Mouse (Mus musculus) lung, embryonic 15.5 days (tissue): ENCODE data around the gene Hapln4. TPM values are rescaled to one million over a fixed set of nuclear protein-coding genes. Genes with fewer than 3 reads are reported as not detected.
"Not testable (repeated sequence)": the region's sequence is repeated elsewhere in the genome, so short reads cannot be mapped to it uniquely, and the experiment has no call there.

Experiments
- ATAC-seq: fragments of 200-750 bp; cut with Nextera tagmentation; 2 replicates; pipeline ENCODE4 v1.8.0; 2017; ENCODE audit warnings: moderate number of reproducible peaks, borderline replicate concordance; ENCODE audit not compliant: low FRiP score, low TSS enrichment; ENCODE audit errors: extremely low read depth
- H3K27ac ChIP-seq: fragments of 300-500 bp; sonication (generic); 2 replicates; pipeline ENCODE4 v1.5.1; 2015; ENCODE audit warnings: moderate library complexity, mild to moderate bottlenecking, inconsistent platforms
- H3K27me3 ChIP-seq: fragments of 300-500 bp; sonication (generic); 2 replicates; pipeline ENCODE4 v1.6.1; 2015; ENCODE audit warnings: inconsistent platforms
- H3K36me3 ChIP-seq: fragments of 300-500 bp; sonication (generic); 2 replicates; pipeline ENCODE4 v1.6.1; 2015; ENCODE audit warnings: inconsistent platforms
- H3K4me1 ChIP-seq: fragments of 300-500 bp; sonication (generic); 2 replicates; pipeline ENCODE4 v1.6.1; 2015; ENCODE audit warnings: inconsistent platforms
- H3K4me2 ChIP-seq: fragments of 300-500 bp; sonication (generic); 2 replicates; pipeline ENCODE4 v1.6.1; 2015; ENCODE audit warnings: inconsistent platforms, mild to moderate bottlenecking, moderate library complexity
- H3K4me3 ChIP-seq: fragments of 300-500 bp; sonication (generic); 2 replicates; pipeline ENCODE4 v1.5.1; 2015; ENCODE audit warnings: mild to moderate bottlenecking, inconsistent platforms
- H3K9ac ChIP-seq: fragments of 300-500 bp; sonication (generic); 2 replicates; pipeline ENCODE4 v1.6.1; 2015; ENCODE audit warnings: inconsistent platforms
- H3K9me3 ChIP-seq: fragments of 300-500 bp; sonication (generic); 2 replicates; pipeline ENCODE4 v1.6.1; 2016; ENCODE audit warnings: inconsistent platforms
- WGBS: fragments of 180-500 bp; shearing (Covaris S2); methylation state at CpG from one replicate; pipeline ENCODE4 v1.1.7; 2015; 5-methylcytosine and 5-hydroxymethylcytosine counted together
- polyA plus RNA-seq: library from polyadenylated mRNA; unstranded; fragments of >200 nt; fragmentation: Nextera tagmentation; extraction: Ambion mirVana; gene quantifications from 2 replicates; pipeline ENCODE4 v1.2.1, GENCODE M21; 2015

Gene Hapln4
- polyA plus RNA-seq, result not detected in 2 replicates

DNA sequence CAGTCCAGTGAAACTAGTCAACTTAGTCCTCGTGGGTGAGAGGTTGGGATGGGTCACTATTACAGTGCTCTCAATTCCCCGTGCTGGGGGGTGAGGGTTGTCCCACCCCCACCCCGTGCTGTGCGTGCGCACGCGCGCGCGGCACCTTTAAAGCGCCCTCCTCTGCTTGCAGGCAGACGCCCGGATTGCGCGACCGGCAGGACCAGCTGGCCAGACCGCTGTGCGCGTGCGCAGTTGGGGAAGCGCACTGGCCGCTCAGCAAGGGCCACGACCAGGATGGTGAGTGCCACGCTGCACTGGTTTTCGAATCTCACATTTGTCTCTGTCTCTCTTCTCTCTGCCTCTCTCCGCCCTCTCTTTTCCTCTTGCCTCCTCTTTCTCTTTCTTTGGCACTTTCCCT lies at the start of gene Hapln4:
Hapln4 (plus strand) TSS at position 173 of the 400 bp plus-strand sequence.
- no peaks in the 10 kb centered on the region for H3K9me3 ChIP-seq
- H3K9ac ChIP-seq, result no peak within 1 kb of the TSS
- peak within 1 kb of the TSS; percentile 62 for H3K4me2 ChIP-seq
- WGBS, result under 1% methylated on average over 26 of the region's 26 CpGs
- H3K27me3 ChIP-seq, result peaks cover 69% of the 10 kb centered on the region
- no peak; the same call in 1 of the 2 replicates for ATAC-seq
- H3K36me3 ChIP-seq, result no peaks in the 10 kb centered on the region
- peak within 1 kb of the TSS; percentile 32 for H3K4me3 ChIP-seq
- no peak within 1 kb of the TSS for H3K27ac ChIP-seq
- peaks cover 21% of the 10 kb centered on the region for H3K4me1 ChIP-seq

- Histone ChIP-seq H3K9ac (no peak overlapping the region), H3K4me3 (no peak overlapping the region), H3K4me1 (peaks cover 15% of the 10 kb centered on the region), H3K36me3 (peaks cover 4% of the 10 kb centered on the region; the same call in 1 of the 2 replicates), H3K27ac (no peak overlapping the region), H3K9me3 (no peaks in the 10 kb centered on the region), H3K27me3 (no peaks in the 10 kb centered on the region), H3K4me2 (no peak overlapping the region)
- ATAC-seq, result no peak
- 89% methylated on average over 1 of the region's 1 CpGs for WGBS
Measured at GRCm38 (mm10) chr8:70037994-70038393, 45.3 kb upstream of the Hapln4 start.

- Histone ChIP-seq H3K27ac (0 out of 2 replicates have a peak overlapping the region, but pooled peaks have one; percentile 42), H3K4me2 (peak overlapping the region; percentile 88), H3K36me3 (peaks cover 4% of the 10 kb centered on the region; the same call in 1 of the 2 replicates), H3K27me3 (no peaks in the 10 kb centered on the region), H3K9ac (peak overlapping the region; percentile 96), H3K9me3 (no peaks in the 10 kb centered on the region), H3K4me1 (peaks cover 27% of the 10 kb centered on the region), H3K4me3 (peak overlapping the region; percentile 99)
- WGBS, result 1% methylated on average over 47 of the region's 47 CpGs
- peak; percentile 13 for ATAC-seq
Measured at GRCm38 (mm10) chr8:70041885-70042546, 41.2 kb upstream of the Hapln4 start.

DNA sequence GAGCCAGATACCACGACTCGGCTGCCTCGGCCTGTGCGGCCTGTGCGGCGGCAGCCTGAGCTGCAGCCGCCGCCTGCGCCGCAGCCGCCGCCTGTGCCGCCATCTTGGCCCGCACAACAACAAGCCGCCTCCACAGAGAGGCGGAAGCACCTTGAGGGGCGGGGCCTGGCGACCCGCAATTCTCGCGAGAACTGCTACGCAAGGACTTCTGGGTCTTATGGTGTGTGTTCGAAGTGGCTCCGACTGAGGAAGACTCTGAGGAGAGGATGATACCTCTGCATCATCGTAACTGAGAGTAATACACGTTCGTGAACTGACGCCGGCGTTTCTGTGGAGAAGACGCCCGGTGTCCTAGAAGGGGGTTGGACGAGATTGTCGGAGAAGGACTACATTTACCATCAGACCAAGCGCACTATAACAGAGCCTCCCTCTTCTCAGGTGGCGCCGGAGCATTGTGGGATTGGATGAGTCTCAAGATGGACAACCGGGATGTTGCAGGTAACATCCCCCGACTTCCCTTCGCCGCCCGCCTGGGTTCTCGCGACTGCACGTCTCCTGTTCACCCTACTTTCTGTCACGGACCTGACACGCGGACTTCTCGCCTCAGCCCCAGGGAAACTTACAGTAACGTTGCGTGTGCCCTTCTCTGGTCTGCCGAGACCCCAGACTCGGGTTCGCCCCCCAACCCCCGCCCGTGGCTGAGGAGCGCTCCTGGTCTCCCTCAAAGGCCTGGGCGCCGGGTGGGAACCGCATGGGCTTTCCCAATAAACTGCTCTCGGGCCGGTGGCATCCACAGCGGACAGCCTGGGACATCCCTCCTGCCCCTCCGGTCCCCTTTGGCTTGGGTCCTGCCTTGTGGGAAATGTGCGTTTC lies 40.4 kb upstream of the Hapln4 start, which contains the start of the genes Mau2 and Sugp1:
Mau2 (minus strand) TSS at position 152 of the 873 bp plus-strand sequence.
Sugp1 (plus strand) TSS at position 231 of the 873 bp plus-strand sequence.
- H3K4me1 ChIP-seq, result peaks cover 30% of the 10 kb centered on the region
- H3K4me3 ChIP-seq, result peak within 1 kb of the TSS; percentile 99
- under 1% methylated on average over 65 of the region's 65 CpGs for WGBS
- peak within 1 kb of the TSS; percentile 68 for H3K27ac ChIP-seq
- peak; percentile 96 for ATAC-seq
- H3K36me3 ChIP-seq, result peaks cover 4% of the 10 kb centered on the region; the same call in 1 of the 2 replicates
- H3K9me3 ChIP-seq, result no peaks in the 10 kb centered on the region
- H3K27me3 ChIP-seq, result no peaks in the 10 kb centered on the region
- peak within 1 kb of the TSS; percentile 96 for H3K9ac ChIP-seq
- H3K4me2 ChIP-seq, result peak within 1 kb of the TSS; percentile 88

DNA sequence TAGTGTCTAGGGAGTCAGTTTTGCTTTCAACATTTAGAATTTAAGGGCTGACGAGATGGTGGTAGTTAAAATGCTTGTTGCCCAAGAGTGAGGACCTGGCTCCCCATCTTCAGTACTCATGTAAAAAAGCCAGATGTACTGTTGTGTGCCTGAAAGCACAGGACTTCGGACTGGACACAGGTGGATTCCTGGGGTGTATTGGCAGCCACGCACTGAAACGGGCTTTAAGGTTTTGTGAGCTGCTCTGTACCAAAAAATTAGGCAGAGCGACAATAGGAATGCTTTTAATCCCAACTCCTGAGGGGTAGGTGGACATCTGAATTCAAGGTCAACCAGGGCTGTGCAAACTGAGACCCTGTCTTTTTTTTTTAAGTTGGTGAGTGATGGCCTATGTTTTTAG lies 39.3 kb upstream of the Hapln4 start:
- H3K4me2 ChIP-seq, result peak overlapping the region; percentile 88
- H3K9me3 ChIP-seq, result no peaks in the 10 kb centered on the region
- H3K27ac ChIP-seq, result no peak overlapping the region
- WGBS, result 87% methylated on average over 5 of the region's 5 CpGs
- ATAC-seq, result no peak
- H3K36me3 ChIP-seq, result peaks cover 6% of the 10 kb centered on the region
- peaks cover 30% of the 10 kb centered on the region for H3K4me1 ChIP-seq
- peak overlapping the region; percentile 99 for H3K4me3 ChIP-seq
- peak overlapping the region; percentile 96; the same call in 1 of the 2 replicates for H3K9ac ChIP-seq
- no peaks in the 10 kb centered on the region for H3K27me3 ChIP-seq

- Histone ChIP-seq H3K9me3 (no peaks in the 10 kb centered on the region), H3K27ac (no peak overlapping the region), H3K4me1 (peaks cover 7% of the 10 kb centered on the region; the same call in 1 of the 2 replicates), H3K27me3 (no peaks in the 10 kb centered on the region), H3K4me3 (no peak overlapping the region), H3K36me3 (peaks cover 47% of the 10 kb centered on the region), H3K9ac (no peak overlapping the region), H3K4me2 (no peak overlapping the region)
- no peak for ATAC-seq
Measured at GRCm38 (mm10) chr8:70049662-70050061, 33.6 kb upstream of the Hapln4 start.

- not testable (repeated sequence) for H3K4me1 ChIP-seq, H3K9ac ChIP-seq, H3K9me3 ChIP-seq, H3K27ac ChIP-seq, H3K4me2 ChIP-seq, H3K4me3 ChIP-seq, H3K27me3 ChIP-seq, ATAC-seq
- peaks cover 55% of the 10 kb centered on the region for H3K36me3 ChIP-seq
- WGBS, result 93% methylated on average over 5 of the region's 5 CpGs
Measured at GRCm38 (mm10) chr8:70050434-70050833, 32.8 kb upstream of the Hapln4 start.

DNA sequence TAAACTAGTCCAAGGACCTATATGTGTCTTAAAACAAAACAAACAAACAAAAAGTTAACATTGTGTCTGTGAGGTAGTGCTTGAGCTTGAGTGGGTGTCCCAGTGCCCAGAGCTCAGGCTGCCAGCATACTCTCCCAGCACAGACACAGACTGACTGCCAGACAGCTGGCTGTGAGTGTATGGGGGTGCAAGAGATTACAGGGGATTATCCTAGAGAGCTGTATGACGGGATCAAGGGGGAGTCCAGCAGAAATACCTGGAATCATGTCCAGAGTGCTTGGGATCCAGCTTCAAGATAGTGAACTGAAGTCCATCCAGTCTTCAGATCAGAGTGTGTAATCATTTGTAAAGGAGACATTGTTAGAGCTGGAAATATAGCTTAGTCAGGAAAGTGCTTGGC lies 25.5 kb upstream of the Hapln4 start:
- Histone ChIP-seq H3K4me1 (no peaks in the 10 kb centered on the region), H3K4me3 (no peak overlapping the region), H3K27me3 (no peaks in the 10 kb centered on the region), H3K9ac (no peak overlapping the region), H3K9me3 (no peaks in the 10 kb centered on the region), H3K36me3 (peaks cover 72% of the 10 kb centered on the region), H3K4me2 (no peak overlapping the region), H3K27ac (no peak overlapping the region)
- WGBS, result 85% methylated on average over 1 of the region's 1 CpGs
- ATAC-seq, result no peak

DNA sequence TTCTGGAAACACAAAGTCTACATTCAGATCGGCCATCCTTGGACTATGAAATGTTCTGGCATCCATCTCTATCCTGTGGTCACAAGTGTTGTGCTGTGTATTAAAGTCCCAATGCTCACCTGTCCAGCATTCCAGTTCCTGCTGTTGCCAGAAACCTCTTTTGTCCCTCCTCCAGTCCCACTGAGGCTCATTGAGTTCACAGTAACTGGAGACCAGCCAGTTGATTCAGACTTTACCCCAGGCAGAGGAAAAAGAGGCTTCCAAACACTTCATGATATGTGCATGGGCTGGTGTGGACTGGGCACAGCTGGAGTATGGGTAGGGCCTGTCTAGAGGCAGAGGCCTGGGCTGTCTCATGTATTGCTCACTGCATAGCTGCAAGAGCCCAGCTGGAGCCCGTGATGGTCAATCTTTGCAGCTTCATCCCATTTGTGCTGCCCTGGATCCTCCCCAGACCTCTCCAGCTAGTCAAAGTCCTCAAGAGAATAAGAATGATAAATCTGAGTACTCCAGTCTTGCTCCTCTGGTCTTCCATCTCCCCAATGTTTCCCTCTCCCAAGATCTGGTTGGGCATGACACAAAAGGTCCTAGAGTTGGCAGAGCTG lies 11.3 kb upstream of the Hapln4 start:
- no peak overlapping the region for H3K4me3 ChIP-seq
- peak; percentile 56; the same call in 1 of the 2 replicates for ATAC-seq
- H3K9ac ChIP-seq, result no peak overlapping the region
- 74% methylated on average over 2 of the region's 2 CpGs for WGBS
- H3K4me1 ChIP-seq, result peaks cover 8% of the 10 kb centered on the region
- H3K4me2 ChIP-seq, result no peak overlapping the region
- 0 out of 2 replicates have a peak overlapping the region, but pooled peaks have one; percentile 4 for H3K27ac ChIP-seq
- peaks cover 22% of the 10 kb centered on the region; the same call in 1 of the 2 replicates for H3K36me3 ChIP-seq
- no peaks in the 10 kb centered on the region for H3K27me3 ChIP-seq
- no peaks in the 10 kb centered on the region for H3K9me3 ChIP-seq

DNA sequence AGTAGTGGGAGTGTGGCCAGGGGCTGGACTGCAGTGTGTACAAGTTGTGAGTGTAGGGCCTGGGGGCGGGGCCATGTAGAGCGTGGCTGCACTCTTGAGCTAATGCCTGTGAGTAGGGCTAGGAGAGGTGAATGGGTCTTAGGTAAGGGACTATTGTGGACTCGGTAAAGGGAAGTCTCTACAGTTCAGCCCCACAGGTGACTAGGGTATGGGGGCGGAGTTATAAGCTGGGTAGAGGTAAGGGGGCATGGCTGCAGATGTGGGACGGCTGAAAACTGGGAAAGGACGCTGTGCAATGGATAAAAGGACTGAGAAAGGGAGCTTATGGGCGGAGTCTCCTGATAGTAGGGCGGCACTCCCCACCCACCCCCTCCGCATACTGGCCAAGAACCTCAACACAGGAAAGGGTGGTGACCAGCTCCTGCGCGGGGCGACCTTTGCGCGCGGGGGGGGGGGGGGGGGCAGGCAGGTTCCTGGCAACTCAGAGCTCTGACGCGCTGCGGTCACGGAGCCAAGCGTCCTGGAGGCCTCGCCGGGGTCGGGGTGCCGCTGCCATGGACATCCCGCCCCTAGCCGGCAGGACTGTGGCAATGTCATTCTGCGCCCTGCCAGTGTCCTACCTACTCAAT lies 10.7 kb upstream of the Hapln4 start, which contains the start of gene Tm6sf2:
Tm6sf2 (plus strand) TSS at position 484 of the 629 bp plus-strand sequence.
- peak; percentile 69 for ATAC-seq
- Histone ChIP-seq H3K36me3 (peaks cover 18% of the 10 kb centered on the region; the same call in 1 of the 2 replicates), H3K9me3 (no peaks in the 10 kb centered on the region), H3K9ac (no peak within 1 kb of the TSS), H3K4me1 (peaks cover 8% of the 10 kb centered on the region), H3K4me2 (peak within 1 kb of the TSS; percentile 58), H3K27me3 (no peaks in the 10 kb centered on the region), H3K27ac (0 out of 2 replicates have a peak within 1 kb of the TSS, but pooled peaks have one; percentile 4), H3K4me3 (peak within 1 kb of the TSS; percentile 18)
- WGBS, result 10% methylated on average over 20 of the region's 27 CpGs

DNA sequence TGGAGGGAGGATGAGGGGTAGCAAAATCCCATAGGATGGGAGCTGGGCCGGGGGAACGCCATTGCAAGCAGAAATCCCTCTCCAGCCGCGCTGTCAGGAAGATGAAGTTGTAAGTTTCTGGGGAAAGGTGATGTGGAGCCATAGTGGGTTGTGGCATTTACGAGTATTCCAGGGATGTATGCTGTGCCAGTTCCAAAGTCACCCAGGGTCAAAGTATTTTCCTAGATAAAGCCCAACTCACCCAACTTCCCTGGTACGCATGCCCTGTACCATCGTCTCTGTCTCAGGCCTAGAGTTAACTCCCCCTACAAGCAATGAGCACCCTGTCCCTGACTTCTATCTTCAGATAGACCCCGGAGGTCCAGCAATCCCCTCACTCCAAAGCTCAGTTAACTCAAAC lies 10.1 kb upstream of the Hapln4 start:
- Histone ChIP-seq H3K27ac (no peak overlapping the region), H3K36me3 (peaks cover 18% of the 10 kb centered on the region; the same call in 1 of the 2 replicates), H3K27me3 (no peaks in the 10 kb centered on the region), H3K4me3 (peak overlapping the region; percentile 18), H3K4me1 (peaks cover 8% of the 10 kb centered on the region), H3K4me2 (peak overlapping the region; percentile 58), H3K9me3 (no peaks in the 10 kb centered on the region), H3K9ac (no peak overlapping the region)
- no peak for ATAC-seq
- 56% methylated on average over 8 of the region's 8 CpGs for WGBS
